Mouse (Mus musculus) heart, adult 2 months (tissue): Measurements from ENCODE around the gene Apba2.

ENCODE experiments used
- EP300 ChIP-seq: fragments of 200-500 bp; IDR thresholded peaks from 2 replicates; pipeline ENCODE4 v1.6.1; 2011; ENCODE audit warnings: low read depth, low read length, control low read depth; ENCODE audit not compliant: insufficient read depth
- POLR2A ChIP-seq: fragments of 200-500 bp; IDR thresholded peaks from 2 replicates; pipeline ENCODE4 v1.6.1; 2011; ENCODE audit warnings: mild to moderate bottlenecking, low read depth, low read length, control low read depth; ENCODE audit not compliant: insufficient read depth

GRCm38 (mm10) chr7:64457811-64458210 lies 43.7 kb upstream of the Apba2 start:
- TF ChIP-seq POLR2A (no peak), EP300 (no peak)
